Mouse (Mus musculus) testis, adult 2 months (tissue): ENCODE data around the gene Kif1c.

Source experiments
- CTCF ChIP-seq: fragments of 200-500 bp; IDR thresholded peaks from 2 replicates; pipeline ENCODE4 v1.5.1; 2012; ENCODE audit warnings: low read depth, mild to moderate bottlenecking, inconsistent platforms, low read length, moderate library complexity; ENCODE audit not compliant: control insufficient read depth, insufficient read depth, insufficient replicate concordance
- POLR2A ChIP-seq: fragments of 200-500 bp; IDR thresholded peaks from 2 replicates; pipeline ENCODE4 v1.6.1; 2012; ENCODE audit warnings: low read depth, mild to moderate bottlenecking, inconsistent platforms, low read length, moderate library complexity; ENCODE audit not compliant: control insufficient read depth

- TF ChIP-seq POLR2A (no peak), CTCF (no peak)
Measured at GRCm38 (mm10) chr11:70658521-70658920, 41.8 kb upstream of the Kif1c start.
